Mouse (Mus musculus): ENCODE results near the gene Slc25a4. TPM values are rescaled to one million over a fixed set of nuclear protein-coding genes. Genes with fewer than 3 reads are reported as not detected.

Slc25a4 gene
- polyA plus RNA-seq, 1 experiment from 2014 or later: 513 TPM

GRCm38 (mm10) chr8:46226622-46227021, 15.5 kb upstream of the Slc25a4 start:
- H3K9me3 ChIP-seq: no peaks in the 10 kb centered on the region
- no peak overlapping the region for H3K4me3 ChIP-seq
- H3K9ac ChIP-seq: no peak overlapping the region
- no peaks in the 10 kb centered on the region for H3K27me3 ChIP-seq
- no peak for ATAC-seq (ENCODE audit: low FRiP score, low read depth)
- H3K4me1 ChIP-seq: no peaks in the 10 kb centered on the region
- H3K36me3 ChIP-seq: no peaks in the 10 kb centered on the region
- H3K4me2 ChIP-seq (replicated peaks): no peak overlapping the region
- WGBS: 80% methylated on average over 5 of the region's 5 CpGs
- H3K27ac ChIP-seq: no peak overlapping the region

GRCm38 (mm10) chr8:46225501-46225900, 14.4 kb upstream of the Slc25a4 start:
- no peak overlapping the region for H3K4me3 ChIP-seq
- H3K27me3 ChIP-seq: no peaks in the 10 kb centered on the region
- H3K36me3 ChIP-seq: no peaks in the 10 kb centered on the region
- no peaks in the 10 kb centered on the region for H3K4me1 ChIP-seq
- no peak overlapping the region for H3K4me2 ChIP-seq (replicated peaks)
- WGBS: 52% methylated on average over 3 of the region's 3 CpGs
- H3K27ac ChIP-seq: no peak overlapping the region
- H3K9ac ChIP-seq: no peak overlapping the region
- H3K9me3 ChIP-seq: no peaks in the 10 kb centered on the region
- no peak for ATAC-seq (ENCODE audit: low FRiP score, low read depth)

GRCm38 (mm10) chr8:46220566-46220965, 9.5 kb upstream of the Slc25a4 start:
- Histone ChIP-seq H3K27me3 (no peaks in the 10 kb centered on the region), H3K9me3 (no peaks in the 10 kb centered on the region), H3K4me1 (no peaks in the 10 kb centered on the region), H3K4me2 (replicated peaks) (no peak overlapping the region), H3K27ac (no peak overlapping the region), H3K4me3 (no peak overlapping the region), H3K36me3 (no peaks in the 10 kb centered on the region), H3K9ac (no peak overlapping the region)
- WGBS: 75% methylated on average over 3 of the region's 3 CpGs
- no peak for ATAC-seq (ENCODE audit: low FRiP score, low read depth)

- Histone ChIP-seq H3K27ac (no peak overlapping the region), H3K36me3 (no peaks in the 10 kb centered on the region), H3K9ac (peak overlapping the region; percentile 62), H3K4me3 (peak overlapping the region; percentile 42), H3K4me2 (replicated peaks) (peak overlapping the region; percentile 62), H3K9me3 (no peaks in the 10 kb centered on the region), H3K27me3 (no peaks in the 10 kb centered on the region), H3K4me1 (peaks cover 4% of the 10 kb centered on the region)
- 6% methylated on average over 14 of the region's 14 CpGs for WGBS
- peak; percentile 89 for ATAC-seq (ENCODE audit: low FRiP score, low read depth)
These were observed 5.8 kb upstream of the Slc25a4 start for GRCm38 (mm10) chr8:46216838-46217237.

GRCm38 (mm10) chr8:46213971-46214480, 2.9 kb upstream of the Slc25a4 start:
- 29% methylated on average over 2 of the region's 2 CpGs for WGBS
- peaks cover 3% of the 10 kb centered on the region for H3K36me3 ChIP-seq
- no peak overlapping the region for H3K9ac ChIP-seq
- H3K9me3 ChIP-seq: no peaks in the 10 kb centered on the region
- H3K4me2 ChIP-seq (replicated peaks): no peak overlapping the region
- no peak overlapping the region for H3K4me3 ChIP-seq
- no peak for ATAC-seq (ENCODE audit: low FRiP score, low read depth)
- no peak overlapping the region for H3K27ac ChIP-seq
- no peaks in the 10 kb centered on the region for H3K27me3 ChIP-seq
- H3K4me1 ChIP-seq: peaks cover 18% of the 10 kb centered on the region

- no peak for ATAC-seq (ENCODE audit: low FRiP score, low read depth)
- Histone ChIP-seq H3K9ac (no peak overlapping the region), H3K4me3 (no peak overlapping the region), H3K9me3 (no peaks in the 10 kb centered on the region), H3K4me2 (replicated peaks) (no peak overlapping the region), H3K27ac (no peak overlapping the region), H3K4me1 (peaks cover 27% of the 10 kb centered on the region), H3K36me3 (peaks cover 22% of the 10 kb centered on the region), H3K27me3 (no peaks in the 10 kb centered on the region)
- 52% methylated on average over 7 of the region's 7 CpGs for WGBS
These were observed 1.1 kb upstream of the Slc25a4 start for GRCm38 (mm10) chr8:46212194-46212593.

- H3K4me3 ChIP-seq: peak overlapping the region; percentile 81
- H3K9ac ChIP-seq: peak overlapping the region; percentile 96
- H3K36me3 ChIP-seq: peaks cover 26% of the 10 kb centered on the region
- no peaks in the 10 kb centered on the region for H3K9me3 ChIP-seq
- H3K27ac ChIP-seq: peak overlapping the region; percentile 96
- peaks cover 30% of the 10 kb centered on the region for H3K4me1 ChIP-seq
- H3K4me2 ChIP-seq (replicated peaks): peak overlapping the region; percentile 89
- ATAC-seq (ENCODE audit: low FRiP score, low read depth): no peak
- no peaks in the 10 kb centered on the region for H3K27me3 ChIP-seq
- WGBS: 8% methylated on average over 13 of the region's 13 CpGs
These were observed 557 bp upstream of the Slc25a4 start for GRCm38 (mm10) chr8:46211611-46212071.

GRCm38 (mm10) chr8:46209057-46209456, 2.0 kb downstream of the Slc25a4 start:
- Histone ChIP-seq H3K27me3 (no peaks in the 10 kb centered on the region), H3K4me3 (peak overlapping the region; percentile 81), H3K4me2 (replicated peaks) (peak overlapping the region; percentile 89), H3K27ac (no peak overlapping the region), H3K4me1 (peaks cover 35% of the 10 kb centered on the region), H3K36me3 (peaks cover 51% of the 10 kb centered on the region), H3K9ac (peak overlapping the region; percentile 96), H3K9me3 (no peaks in the 10 kb centered on the region)
- no peak for ATAC-seq (ENCODE audit: low FRiP score, low read depth)
- 83% methylated on average over 15 of the region's 15 CpGs for WGBS

GRCm38 (mm10) chr8:46208354-46208753, 2.7 kb downstream of the Slc25a4 start:
- no peak overlapping the region for H3K27ac ChIP-seq

GRCm38 (mm10) chr8:46206107-46206506, 5.0 kb downstream of the Slc25a4 start:
- 83% methylated on average over 6 of the region's 6 CpGs for WGBS
- Histone ChIP-seq H3K4me3 (no peak overlapping the region), H3K27me3 (no peaks in the 10 kb centered on the region), H3K4me1 (peaks cover 29% of the 10 kb centered on the region), H3K4me2 (replicated peaks) (no peak overlapping the region), H3K9ac (no peak overlapping the region), H3K27ac (no peak overlapping the region), H3K9me3 (no peaks in the 10 kb centered on the region), H3K36me3 (peaks cover 80% of the 10 kb centered on the region)
- no peak for ATAC-seq (ENCODE audit: low FRiP score, low read depth)

More at GRCm38 (mm10) chr8:46208354-46208753, 2.7 kb downstream of the Slc25a4 start:
- H3K4me2 ChIP-seq (replicated peaks): peak overlapping the region; percentile 89
- peak overlapping the region; percentile 81 for H3K4me3 ChIP-seq
- H3K27me3 ChIP-seq: no peaks in the 10 kb centered on the region
- WGBS: 88% methylated on average over 12 of the region's 12 CpGs
- H3K4me1 ChIP-seq: peaks cover 35% of the 10 kb centered on the region
- H3K9ac ChIP-seq: peak overlapping the region; percentile 96; the same call in 1 of the 2 replicates
- no peak for ATAC-seq (ENCODE audit: low FRiP score, low read depth)
- H3K36me3 ChIP-seq: peaks cover 58% of the 10 kb centered on the region
- no peaks in the 10 kb centered on the region for H3K9me3 ChIP-seq

- Histone ChIP-seq H3K4me2 (replicated peaks) (no peak overlapping the region), H3K4me1 (peaks cover 28% of the 10 kb centered on the region), H3K27ac (no peak overlapping the region), H3K36me3 (peaks cover 84% of the 10 kb centered on the region), H3K4me3 (no peak overlapping the region), H3K9me3 (no peaks in the 10 kb centered on the region), H3K9ac (no peak overlapping the region), H3K27me3 (no peaks in the 10 kb centered on the region)
- WGBS: 84% methylated on average over 9 of the region's 9 CpGs
- ATAC-seq (ENCODE audit: low FRiP score, low read depth): no peak
These were observed 6.0 kb downstream of the Slc25a4 start for GRCm38 (mm10) chr8:46204974-46205640.

- 84% methylated on average over 3 of the region's 3 CpGs for WGBS
- Histone ChIP-seq H3K9me3 (no peaks in the 10 kb centered on the region), H3K27me3 (no peaks in the 10 kb centered on the region), H3K4me3 (no peak overlapping the region), H3K4me2 (replicated peaks) (no peak overlapping the region), H3K9ac (no peak overlapping the region), H3K27ac (no peak overlapping the region), H3K4me1 (peaks cover 20% of the 10 kb centered on the region), H3K36me3 (peaks cover 84% of the 10 kb centered on the region)
- ATAC-seq (ENCODE audit: low FRiP score, low read depth): no peak
These were observed 6.8 kb downstream of the Slc25a4 start for GRCm38 (mm10) chr8:46204301-46204700.

All from limb, embryonic 13.5 days (tissue).